Mouse (Mus musculus): ENCODE data around the gene Bola2. TPM values are rescaled to one million over a fixed set of nuclear protein-coding genes. Genes with fewer than 3 reads are reported as not detected.
A peak's percentile ranks its signal among the peaks of the same experiment; 100 is the strongest.

The Bola2 gene
- 100 to 1,000 TPM in 1 of 2 experiments, 10 to 100 TPM in 1; 92.0 to 102 TPM for total RNA-seq (2021)

DNA sequence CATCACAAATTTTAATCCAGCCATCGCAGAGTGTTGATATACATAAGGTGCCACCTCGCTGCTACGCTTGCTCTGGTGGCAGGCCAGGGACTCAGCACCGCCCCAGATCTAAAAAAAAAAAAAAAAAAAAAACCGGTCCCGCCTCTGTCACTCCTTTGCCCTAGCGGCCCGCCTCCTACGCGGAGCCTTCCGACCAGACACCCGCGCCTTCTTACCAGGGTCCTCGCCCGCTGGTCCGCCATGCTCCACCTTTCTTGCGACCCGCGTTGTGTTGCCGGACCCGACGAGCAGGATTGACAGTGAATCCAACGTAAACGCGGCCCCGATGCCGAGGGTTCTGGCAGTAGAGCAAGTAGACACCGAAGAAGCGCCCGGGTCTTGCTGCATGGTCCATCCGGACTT is at the start of gene Bola2:
Bola2 (plus strand) TSS at position 192 of the 402 bp plus-strand sequence.
- intact Hi-C loops (cut with DNase I): loop anchor here (2.0 kb wide), 1 partner anchor 112 kb away; no protein-coding TSS in a partner anchor

GRCm38 (mm10) chr7:126645708-126646107 is 49.5 kb upstream of the Bola2 start:
- no peak for DNase-seq (ENCODE audit: low spot score in 2 of 2)
- intact Hi-C loops (cut with DNase I): loop anchor here (2.0 to 5.0 kb wide), 2 partner anchors 47 to 112 kb away; partner anchors contain the start of gene Mapk3

More for the DNA sequence above, at the start of gene Bola2:
- peak in 1 of 2 experiments; percentile 48 for DNase-seq (ENCODE audit: low spot score in 2 of 2)

GRCm38 (mm10) chr7:126648486-126648885 is 46.7 kb upstream of the Bola2 start:
- intact Hi-C loops (cut with DNase I): loop anchor here (5.0 kb wide), 1 partner anchor 109 kb away; the partner anchor contains the start of gene Mapk3
- DNase-seq (ENCODE audit: low spot score in 2 of 2): no peak

GRCm38 (mm10) chr7:126649231-126650051 is 45.8 kb upstream of the Bola2 start, which contains the start of gene Sgf29:
Gene Sgf29, plus strand, starts transcription at chr7:126649309.
- intact Hi-C loops (cut with DNase I): loop anchor here (5.0 kb wide), 1 partner anchor 108 kb away; the partner anchor contains the start of gene Mapk3
- DNase-seq (ENCODE audit: low spot score in 2 of 2): peak; percentile 95

GRCm38 (mm10) chr7:126650852-126651251 is 44.3 kb upstream of the Bola2 start:
- intact Hi-C loops (cut with DNase I): no loop called here
- DNase-seq (ENCODE audit: low spot score in 2 of 2): no peak

- no peak for DNase-seq (ENCODE audit: low spot score in 2 of 2)
- intact Hi-C loops (cut with DNase I): no loop called here
These were observed 41.2 kb upstream of the Bola2 start for GRCm38 (mm10) chr7:126653991-126654390.

DNA sequence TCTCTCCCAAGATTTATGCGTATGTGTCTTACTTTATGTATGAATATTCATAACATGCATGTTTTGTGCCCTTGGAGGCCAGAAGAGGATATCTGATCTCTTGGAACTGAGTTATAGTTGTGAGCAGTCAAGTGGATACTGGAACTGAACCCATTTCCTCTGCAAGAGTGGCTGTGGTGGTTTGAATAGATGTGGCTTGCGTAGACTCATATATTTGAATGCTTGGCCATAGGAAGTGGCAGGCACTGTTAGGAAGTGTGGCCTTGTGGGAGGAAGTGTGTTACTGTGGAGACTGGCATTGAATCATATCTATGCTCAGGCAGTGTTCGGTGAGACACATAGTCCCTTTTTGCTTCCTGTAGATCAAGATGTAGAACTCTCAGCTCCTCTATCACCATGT is 39.5 kb upstream of the Bola2 start:
- intact Hi-C loops (cut with DNase I): no loop called here

GRCm38 (mm10) chr7:126657522-126657921 is 37.7 kb upstream of the Bola2 start:
- intact Hi-C loops (cut with DNase I): no loop called here
- no peak for DNase-seq (ENCODE audit: low spot score in 2 of 2)

More for the DNA sequence above, 39.5 kb upstream of the Bola2 start:
- no peak for DNase-seq (ENCODE audit: low spot score in 2 of 2)

DNA sequence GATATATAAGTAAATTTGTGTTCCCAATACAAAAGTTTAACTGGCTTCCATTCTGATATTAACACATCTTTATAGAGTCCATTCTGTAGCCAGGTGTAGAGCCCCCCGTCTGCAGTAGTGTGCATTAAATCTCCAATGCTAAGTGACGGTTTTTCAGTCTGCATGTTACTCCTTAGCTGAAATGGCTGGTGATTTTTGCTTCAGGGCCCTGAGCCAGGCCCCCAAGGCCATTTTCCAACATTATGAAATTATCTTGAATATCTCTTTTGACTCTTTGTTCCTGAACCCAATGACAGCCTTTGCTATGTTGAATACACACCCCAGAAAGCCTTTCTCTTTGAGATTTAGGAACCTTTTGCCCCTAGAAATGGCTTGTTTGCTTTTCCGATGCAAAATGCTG is 35.4 kb upstream of the Bola2 start:
- intact Hi-C loops (cut with DNase I): no loop called here
- no peak for DNase-seq (ENCODE audit: low spot score in 2 of 2)

GRCm38 (mm10) chr7:126663646-126664045 is 31.6 kb upstream of the Bola2 start:
- DNase-seq (ENCODE audit: low spot score in 2 of 2): no peak
- intact Hi-C loops (cut with DNase I): no loop called here

- no peak for DNase-seq (ENCODE audit: low spot score in 2 of 2)
- intact Hi-C loops (cut with DNase I): no loop called here
These were observed 29.9 kb upstream of the Bola2 start for GRCm38 (mm10) chr7:126665269-126665668.

DNA sequence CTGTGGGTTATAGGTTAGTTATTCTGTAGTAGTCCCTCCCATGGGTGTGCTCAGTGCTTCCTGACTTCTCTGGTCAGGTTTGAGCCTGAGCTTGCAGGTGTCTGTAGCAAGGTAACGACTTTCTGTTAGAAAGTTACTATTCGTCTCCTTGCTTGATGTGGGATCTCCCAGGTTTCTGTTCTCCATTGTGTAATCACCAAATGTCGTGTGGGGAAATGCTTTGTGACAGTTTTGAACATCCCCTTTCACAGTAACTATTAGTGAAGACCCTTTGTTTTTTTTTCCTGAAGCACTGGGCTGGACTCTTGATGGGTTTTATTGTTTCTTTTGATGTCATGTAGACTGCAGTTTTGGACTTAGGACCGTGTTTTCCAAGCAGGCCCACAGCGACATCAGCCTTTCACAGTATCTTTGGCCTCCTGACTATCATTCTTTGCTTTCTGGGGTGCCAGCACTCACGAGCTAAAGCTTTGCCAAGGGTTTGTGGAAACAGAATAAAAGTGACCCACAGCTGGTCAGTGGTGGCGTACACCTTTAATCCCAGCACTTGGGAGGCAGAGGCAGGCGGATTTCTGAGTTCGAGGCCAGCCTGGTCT is 27.6 kb upstream of the Bola2 start:
- intact Hi-C loops (cut with DNase I): no loop called here
- no peak for DNase-seq (ENCODE audit: low spot score in 2 of 2)

DNA sequence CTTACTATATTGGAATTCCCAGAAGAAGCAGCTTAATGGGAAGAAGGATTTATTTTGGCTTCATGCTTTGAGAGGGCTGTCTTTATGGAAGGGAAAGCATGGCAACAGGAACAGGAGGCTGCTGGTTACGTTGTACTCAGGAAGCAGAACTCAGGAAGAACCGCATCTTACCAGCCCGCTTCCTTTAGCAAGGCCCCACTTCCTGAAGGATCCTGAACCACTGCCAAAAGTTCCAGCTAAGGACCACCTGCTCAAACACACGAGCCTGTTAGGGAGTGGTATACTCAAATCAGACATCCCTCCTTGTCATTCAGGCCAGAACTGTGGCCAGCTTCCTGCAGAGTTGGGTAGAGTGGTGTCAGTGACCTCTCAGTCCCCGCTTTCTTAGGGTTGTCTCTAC is 26.7 kb upstream of the Bola2 start:
- no peak for DNase-seq (ENCODE audit: low spot score in 2 of 2)
- intact Hi-C loops (cut with DNase I): no loop called here

DNA sequence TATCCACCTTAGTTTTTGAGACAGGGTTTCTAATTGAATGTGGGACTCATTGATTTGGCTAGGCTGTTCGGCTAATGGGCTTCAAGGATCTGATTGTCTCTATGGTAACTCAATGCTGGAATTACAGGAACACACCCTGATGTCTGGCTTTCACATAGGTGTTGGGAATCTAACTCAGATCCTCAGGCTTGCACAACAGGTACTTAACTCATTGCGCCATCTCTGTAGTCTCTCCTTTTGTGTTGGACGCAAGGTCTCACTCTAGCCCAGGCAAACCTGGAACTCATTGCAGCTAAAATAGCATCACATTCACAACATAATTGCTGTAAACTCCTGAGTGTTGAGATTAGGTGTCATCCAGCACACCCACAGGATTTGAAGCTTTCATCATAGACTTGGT is 25.0 kb upstream of the Bola2 start:
- intact Hi-C loops (cut with DNase I): no loop called here
- DNase-seq (ENCODE audit: low spot score in 2 of 2): no peak

GRCm38 (mm10) chr7:126672111-126672510 is 23.1 kb upstream of the Bola2 start:
- no peak for DNase-seq (ENCODE audit: low spot score in 2 of 2)
- intact Hi-C loops (cut with DNase I): no loop called here

GRCm38 (mm10) chr7:126675104-126675503 is 20.1 kb upstream of the Bola2 start:
- no peak for DNase-seq (ENCODE audit: low spot score in 2 of 2)
- intact Hi-C loops (cut with DNase I): no loop called here

GRCm38 (mm10) chr7:126676207-126676606 is 19.0 kb upstream of the Bola2 start, which contains the start of gene Sult1a1:
Gene Sult1a1, minus strand, starts transcription at chr7:126676432.
- intact Hi-C loops (cut with DNase I): no loop called here
- peak in 1 of 2 experiments; percentile 43 for DNase-seq (ENCODE audit: low spot score in 2 of 2)

DNA sequence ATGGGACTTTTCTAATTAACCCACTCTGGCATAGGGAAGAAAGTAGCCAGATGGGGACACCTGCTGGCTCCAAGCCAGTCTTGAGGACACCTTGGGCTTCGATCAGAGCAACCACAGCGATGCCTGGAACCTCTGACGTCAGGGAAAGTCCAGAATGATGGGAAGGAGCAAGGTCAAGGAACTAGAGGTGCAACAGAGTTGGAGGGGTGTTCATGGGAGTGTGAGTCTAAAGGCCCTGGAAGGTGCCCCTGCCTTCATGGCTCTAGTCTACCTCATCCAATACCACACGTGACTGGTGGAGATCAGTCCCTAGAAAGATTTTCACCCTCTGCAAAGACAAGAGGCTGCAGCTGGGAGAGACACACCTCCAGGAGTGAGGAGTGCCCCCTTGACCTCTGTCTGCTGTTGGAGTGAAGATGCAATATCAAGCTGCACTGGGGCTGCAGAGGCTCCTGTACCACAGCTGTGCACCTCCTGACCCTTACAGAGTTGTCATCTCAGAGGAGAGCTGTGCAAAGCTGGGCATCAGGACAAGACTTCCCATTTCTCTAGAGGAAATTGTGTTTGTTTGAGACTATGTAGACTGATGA is 18.5 kb upstream of the Bola2 start:
- no peak for DNase-seq (ENCODE audit: low spot score in 2 of 2)

DNA sequence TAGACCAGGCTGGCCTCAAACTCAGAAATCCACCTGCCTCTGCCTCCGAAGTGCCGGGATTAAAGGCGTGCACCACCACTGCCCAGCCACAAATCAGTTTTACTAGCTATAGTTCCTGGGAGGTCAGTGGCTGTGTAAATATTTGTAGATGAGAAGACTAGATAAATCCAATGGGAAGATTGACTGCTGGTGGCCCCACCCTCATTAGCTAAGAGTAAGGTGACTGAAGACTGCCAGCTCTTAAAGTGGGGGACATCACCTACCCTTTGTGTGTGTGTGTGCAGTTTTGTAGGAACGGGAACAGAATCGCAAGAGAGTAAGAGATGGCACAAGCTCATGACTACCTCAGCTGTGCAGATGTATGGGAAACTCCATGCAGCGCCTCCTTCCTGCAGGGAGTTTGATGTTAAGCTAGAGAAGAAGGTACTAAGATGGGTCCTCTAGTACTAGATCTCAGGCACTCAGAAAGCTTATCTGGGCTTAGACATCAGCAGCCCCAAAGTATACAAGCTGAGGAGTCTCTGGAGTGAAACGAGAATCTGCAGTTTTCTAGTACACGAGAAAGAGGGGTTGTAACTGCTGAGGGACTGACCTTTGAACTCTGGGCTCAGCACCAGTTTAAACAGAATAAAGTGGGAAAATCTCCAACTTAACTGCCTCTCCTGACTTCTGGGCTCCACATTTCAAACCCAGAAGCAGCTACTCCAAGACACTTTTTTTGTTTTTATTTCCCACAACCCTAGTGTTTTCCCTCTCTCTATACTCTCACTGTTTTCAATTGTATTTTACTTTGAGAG is 16.5 kb upstream of the Bola2 start:
- intact Hi-C loops (cut with DNase I): no loop called here
- DNase-seq (ENCODE audit: low spot score in 2 of 2): no peak

More for the DNA sequence above, 18.5 kb upstream of the Bola2 start:
- intact Hi-C loops (cut with DNase I): no loop called here
